Mouse (Mus musculus) CH12.LX (cell line): ENCODE data around the gene Srpr. TPM values are rescaled to one million over a fixed set of nuclear protein-coding genes. Genes with fewer than 3 reads are reported as not detected.

Experiments used
- DNase-seq: peaks from one replicate; pipeline ENCODE4 v3.0.0-alpha.2; 2013; ENCODE audit errors: extremely low read depth
- H3K27ac ChIP-seq: 2 replicates; pipeline ENCODE4 v1.5.1; 2012; ENCODE audit warnings: low read depth, mild to moderate bottlenecking, control low read depth, moderate library complexity; ENCODE audit not compliant: insufficient read depth
- H3K27me3 ChIP-seq: replicated peaks from 2 replicates; pipeline ENCODE3; 2012; ENCODE audit warnings: inconsistent platforms
- H3K36me3 ChIP-seq, 2 experiments: replicated peaks in 1 of 2; 2 replicates each; pipeline versions ENCODE3 to v1.6.1; 2012; ENCODE audit warnings: inconsistent platforms in 1 of 2, low read length in 1 of 2, mild to moderate bottlenecking in 1 of 2, mixed read lengths in 1 of 2, moderate library complexity in 1 of 2; ENCODE audit not compliant: control insufficient read depth in 1 of 2, insufficient read depth in 1 of 2
- H3K4me1 ChIP-seq, 2 experiments: 2 replicates each; pipeline ENCODE4 v1.6.1; 2012; ENCODE audit warnings: inconsistent platforms in 1 of 2, moderate library complexity in 1 of 2; ENCODE audit not compliant: insufficient read depth in 2 of 2, control insufficient read depth in 1 of 2
- H3K4me2 ChIP-seq: 2 replicates; pipeline ENCODE4 v1.6.1; 2012; ENCODE audit warnings: low read depth, mild to moderate bottlenecking, control low read depth; ENCODE audit not compliant: poor library complexity, insufficient read depth, severe bottlenecking
- H3K4me3 ChIP-seq, 3 experiments: fragments of 150-350 bp in 1 of 3; sonication (generic) in 1 of 3; replicated peaks in 1 of 3; 2 replicates each; pipeline versions ENCODE3 to v1.5.1; 2011 to 2012; ENCODE audit warnings: low read depth in 2 of 3, low read length in 2 of 3, mild to moderate bottlenecking in 2 of 3, moderate library complexity in 2 of 3, control low read depth in 1 of 3, improper control_type of control experiment in 1 of 3, inconsistent platforms in 1 of 3, mixed read lengths in 1 of 3; ENCODE audit not compliant: poor library complexity in 1 of 3
- H3K79me2 ChIP-seq: replicated peaks from 2 replicates; pipeline ENCODE4 v1.6.1; 2012; ENCODE audit warnings: mild to moderate bottlenecking, moderate library complexity; ENCODE audit not compliant: control insufficient read depth, poor library complexity, insufficient read depth, severe bottlenecking; ENCODE audit errors: extremely low read depth
- H3K9ac ChIP-seq: 2 replicates; pipeline ENCODE4 v1.6.1; 2012; ENCODE audit warnings: low read depth, mild to moderate bottlenecking, control low read depth, moderate library complexity; ENCODE audit not compliant: insufficient read depth
- H3K9me3 ChIP-seq: replicated peaks from 2 replicates; pipeline ENCODE3; 2012; ENCODE audit warnings: low read length, inconsistent platforms, mixed read lengths
- BHLHE40 ChIP-seq: IDR thresholded peaks from 2 replicates; pipeline ENCODE4 v1.6.1; 2011; ENCODE audit warnings: mild to moderate bottlenecking, low read depth, low read length, improper control_type of control experiment
- CTCF ChIP-seq, 2 experiments: IDR thresholded peaks in 1 of 2; conservative IDR thresholded peaks in 1 of 2; 2 replicates each; pipeline ENCODE4 v1.5.1; 2011 to 2012; ENCODE audit warnings: low read depth in 2 of 2, low read length in 2 of 2, improper control_type of control experiment in 1 of 2, inconsistent platforms in 1 of 2, mild to moderate bottlenecking in 1 of 2, moderate library complexity in 1 of 2
- EP300 ChIP-seq: IDR thresholded peaks from 2 replicates; pipeline ENCODE4 v1.6.1; 2011; ENCODE audit warnings: low read length, improper control_type of control experiment
- ETS1 ChIP-seq: conservative IDR thresholded peaks from 2 replicates; pipeline ENCODE4 v1.6.1; 2012; ENCODE audit warnings: low read depth, mild to moderate bottlenecking, inconsistent platforms, low read length, improper control_type of control experiment, moderate library complexity
- JUN ChIP-seq: IDR thresholded peaks from 2 replicates; pipeline ENCODE4 v1.6.1; 2011; ENCODE audit warnings: low read depth, mild to moderate bottlenecking, low read length, improper control_type of control experiment, moderate library complexity; ENCODE audit not compliant: insufficient read depth
- KAT2A ChIP-seq: IDR thresholded peaks from 2 replicates; pipeline ENCODE4 v1.6.1; 2012; ENCODE audit warnings: low read length, improper control_type of control experiment, inconsistent platforms; ENCODE audit not compliant: insufficient replicate concordance
- MAFK ChIP-seq: IDR thresholded peaks from 2 replicates; pipeline ENCODE4 v1.6.1; 2011; ENCODE audit warnings: low read length, improper control_type of control experiment; ENCODE audit not compliant: insufficient replicate concordance
- MAZ ChIP-seq: IDR thresholded peaks from 2 replicates; pipeline ENCODE4 v1.6.1; 2012; ENCODE audit warnings: low read depth, mild to moderate bottlenecking, inconsistent platforms, low read length, improper control_type of control experiment, moderate library complexity
- MYC ChIP-seq: IDR thresholded peaks from 2 replicates; pipeline ENCODE4 v1.6.1; 2011; ENCODE audit warnings: low read depth, mild to moderate bottlenecking, improper control_type of control experiment, low read length
- RCOR1 ChIP-seq: conservative IDR thresholded peaks from 2 replicates; pipeline ENCODE4 v1.6.1; 2012; ENCODE audit warnings: low read depth, mild to moderate bottlenecking, inconsistent platforms, low read length, improper control_type of control experiment
- TBP ChIP-seq: conservative IDR thresholded peaks from 2 replicates; pipeline ENCODE4 v1.6.1; 2011; ENCODE audit warnings: low read depth, low read length, improper control_type of control experiment
- UBTF ChIP-seq: IDR thresholded peaks from 2 replicates; pipeline ENCODE4 v1.6.1; 2012; ENCODE audit warnings: low read depth, mild to moderate bottlenecking, inconsistent platforms, low read length, improper control_type of control experiment, moderate library complexity
- USF2 ChIP-seq: conservative IDR thresholded peaks from 2 replicates; pipeline ENCODE4 v1.6.1; 2011; ENCODE audit warnings: low read depth, low read length, improper control_type of control experiment
- ZC3H11A ChIP-seq: IDR thresholded peaks from 2 replicates; pipeline ENCODE4 v1.6.1; 2012; ENCODE audit warnings: low read depth, mild to moderate bottlenecking, inconsistent platforms, low read length, improper control_type of control experiment
- ZNF384 ChIP-seq: IDR thresholded peaks from 2 replicates; pipeline ENCODE4 v1.6.1; 2012; ENCODE audit warnings: low read depth, low read length, improper control_type of control experiment, inconsistent platforms
- dilution Hi-C: fragments of 300-500 bp; cut with MboI; formaldehyde crosslinking; loops from 2 replicates; pipeline ENCODE4 v1.14.3; 2020; ENCODE audit warnings: low sequenced_read_pairs; ENCODE audit not compliant: extremely low pct_unique_long_range_greater_than_20kb, extremely low pct_ligation_motif_present
- in situ Hi-C: fragments of 300-500 bp; cut with MboI; formaldehyde crosslinking; loops from 3 replicates; pipeline ENCODE4 v1.14.3; 2019; ENCODE audit warnings: low sequenced_read_pairs, low pct_ligation_motif_present, low pct_unique_long_range_greater_than_20kb, mixed read lengths
- polyA plus RNA-seq: library from polyadenylated mRNA; unstranded; fragments of >175 nt; gene quantifications from 2 replicates; pipeline ENCODE4 v1.2.1, GENCODE M21; 2012; ENCODE audit warnings: low read depth; ENCODE audit not compliant: insufficient read length
- total RNA-seq, 2 experiments: library from RNA; depleted of rRNA; stranded (reverse); fragments of 300-350 nt in 1 of 2; fragments of >200 nt in 1 of 2; gene quantifications; 2 replicates each; pipeline ENCODE4 v1.2.3; 2012 to 2014

Gene Srpr
- total and polyA plus RNA-seq, 3 experiments: 38.2 to 95.0 (median 40.1) TPM

DNA sequence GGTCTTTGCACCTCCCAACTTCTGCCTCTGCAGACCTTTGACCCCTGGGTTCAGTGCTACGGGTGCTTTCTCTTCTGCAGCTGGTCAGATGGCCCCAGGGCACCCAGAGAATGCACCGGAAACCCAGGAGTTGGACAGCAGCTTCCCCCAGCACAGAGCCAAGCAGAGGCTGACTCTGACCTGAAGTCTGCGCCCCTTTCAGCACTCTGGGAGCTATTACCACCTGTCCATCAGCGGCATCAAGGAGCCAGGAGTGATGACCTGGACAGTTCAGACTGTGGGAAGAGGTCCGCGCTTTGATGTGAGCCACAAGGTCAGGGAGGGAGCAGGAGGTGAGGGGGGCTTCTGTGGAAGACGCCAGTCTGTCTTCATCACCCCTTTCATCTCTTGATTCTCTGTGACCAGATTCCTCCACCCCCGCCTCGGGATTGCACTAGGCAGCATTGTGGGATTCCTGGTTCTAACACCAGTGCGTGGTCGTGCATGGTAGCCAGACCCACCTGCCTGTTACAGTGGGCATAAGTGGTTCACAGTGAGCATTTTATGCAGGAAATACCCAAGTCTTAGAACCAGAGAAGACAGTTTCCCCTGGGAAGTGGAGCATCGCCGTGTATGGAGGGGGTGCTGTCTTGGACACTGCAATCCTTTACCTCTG, 83.6 kb downstream of the Srpr start:
- TF ChIP-seq KAT2A (no peak), MAZ (no peak), ETS1 (no peak), UBTF (no peak), BHLHE40 (no peak), ZC3H11A (no peak), MYC (no peak), RCOR1 (no peak)
- peaks cover 2% of the 10 kb centered on the region for H3K9me3 ChIP-seq
- dilution Hi-C loops (loop anchor here (25.0 kb wide), 1 partner anchor 254 kb away; no protein-coding TSS in a partner anchor), in situ Hi-C loops (loop anchor here (5.0 kb wide), 1 partner anchor 249 kb away; no protein-coding TSS in a partner anchor)
- H3K9ac ChIP-seq: no peak overlapping the region
- no peaks in the 10 kb centered on the region for H3K79me2 ChIP-seq
- H3K36me3 ChIP-seq: peaks cover under 1 to 49% of the 10 kb centered on the region in 2 experiments
- H3K4me1 ChIP-seq: no peaks in the 10 kb centered on the region; a peak in 1 of 4 replicates
- no peak for DNase-seq
- H3K27me3 ChIP-seq: no peaks in the 10 kb centered on the region
- H3K27ac ChIP-seq: no peak overlapping the region
- no peak overlapping the region for H3K4me3 ChIP-seq
- no peak overlapping the region for H3K4me2 ChIP-seq

GRCm38 (mm10) chr9:35284351-35284750, 84.4 kb downstream of the Srpr start:
- peaks cover 2% of the 10 kb centered on the region for H3K9me3 ChIP-seq
- H3K27ac ChIP-seq: no peak overlapping the region
- H3K27me3 ChIP-seq: no peaks in the 10 kb centered on the region
- H3K4me3 ChIP-seq: no peak overlapping the region
- TF ChIP-seq ZNF384 (no peak), MAZ (no peak), EP300 (no peak), USF2 (no peak), CTCF (conservative IDR thresholded peaks at IDR 0.05 in 1 of 2, IDR thresholded peaks at IDR 0.05 in 1 of 2; ENCODE audit: low read depth in 2 of 2, low read length in 2 of 2) (no peak), MYC (no peak), JUN (no peak), UBTF (no peak), TBP (no peak), RCOR1 (no peak), MAFK (no peak)
- TF ChIP-seq, all 38 proteins: peak for 0
- DNase-seq: no peak
- H3K4me1 ChIP-seq: no peaks in the 10 kb centered on the region; a peak in 1 of 4 replicates
- dilution Hi-C loops (loop anchor here (25.0 kb wide), 1 partner anchor 253 kb away; no protein-coding TSS in a partner anchor), in situ Hi-C loops (loop anchor here (5.0 kb wide), 1 partner anchor 248 kb away; no protein-coding TSS in a partner anchor)
- no peak overlapping the region for H3K9ac ChIP-seq
- H3K36me3 ChIP-seq: peaks cover 0 to 41% of the 10 kb centered on the region in 2 experiments
- H3K79me2 ChIP-seq: no peaks in the 10 kb centered on the region
- no peak overlapping the region for H3K4me2 ChIP-seq
